Mouse (Mus musculus): ENCODE measurements at regions not wholly inside any gene's neighbourhood (a gene's known extent, or its start where the extent isn't known, plus 50 kb on each side); places are given as distances from the start of the nearest gene placed in this dataset.

- H3K27me3 ChIP-seq = no peaks in the 10 kb centered on the region
- no peak overlapping the region for H3K27ac ChIP-seq
- no peak overlapping the region for H3K9ac ChIP-seq
- H3K9me3 ChIP-seq = no peaks in the 10 kb centered on the region
- H3K36me3 ChIP-seq = no peaks in the 10 kb centered on the region
- no peaks in the 10 kb centered on the region for H3K4me1 ChIP-seq (replicated peaks)
- H3K4me2 ChIP-seq = no peak overlapping the region
- ATAC-seq (ENCODE audit: low FRiP score) = no peak
- H3K4me3 ChIP-seq = no peak overlapping the region
- WGBS = 92% methylated on average over 2 of the region's 2 CpGs
Observed at GRCm38 (mm10) chr14:72942571-72942970, 106.3 kb downstream of the Cysltr2 start.

GRCm38 (mm10) chr14:72939067-72939393, 109.9 kb downstream of the Cysltr2 start:
- Histone ChIP-seq H3K4me2 (no peak overlapping the region), H3K27me3 (no peaks in the 10 kb centered on the region), H3K9me3 (no peaks in the 10 kb centered on the region), H3K4me3 (no peak overlapping the region), H3K9ac (no peak overlapping the region), H3K27ac (no peak overlapping the region), H3K4me1 (replicated peaks) (no peaks in the 10 kb centered on the region), H3K36me3 (no peaks in the 10 kb centered on the region)
- no peak for ATAC-seq (ENCODE audit: low FRiP score)

GRCm38 (mm10) chr14:72938382-72939066, 110.4 kb downstream of the Cysltr2 start:
- no peaks in the 10 kb centered on the region for H3K9me3 ChIP-seq
- H3K4me1 ChIP-seq (replicated peaks) = no peaks in the 10 kb centered on the region
- H3K27me3 ChIP-seq = no peaks in the 10 kb centered on the region
- no peaks in the 10 kb centered on the region for H3K36me3 ChIP-seq
- no peak overlapping the region for H3K4me2 ChIP-seq
- ATAC-seq (ENCODE audit: low FRiP score) = no peak
- no peak overlapping the region for H3K9ac ChIP-seq
- H3K27ac ChIP-seq = no peak overlapping the region
- no peak overlapping the region for H3K4me3 ChIP-seq

- no peak for ATAC-seq (ENCODE audit: low FRiP score)
- H3K36me3 ChIP-seq = no peaks in the 10 kb centered on the region
- no peaks in the 10 kb centered on the region for H3K9me3 ChIP-seq
- H3K4me2 ChIP-seq = no peak overlapping the region
- H3K4me1 ChIP-seq (replicated peaks) = no peaks in the 10 kb centered on the region
- no peak overlapping the region for H3K27ac ChIP-seq
- H3K27me3 ChIP-seq = no peaks in the 10 kb centered on the region
- no peak overlapping the region for H3K4me3 ChIP-seq
- H3K9ac ChIP-seq = no peak overlapping the region
Observed at GRCm38 (mm10) chr14:72933598-72933997, 115.3 kb downstream of the Cysltr2 start.

GRCm38 (mm10) chr14:72932296-72932695, 116.6 kb downstream of the Cysltr2 start:
- WGBS = 80% methylated on average over 9 of the region's 9 CpGs

GRCm38 (mm10) chr14:72901171-72901926, 147.6 kb downstream of the Cysltr2 start:
- H3K4me3 ChIP-seq = no peak overlapping the region
- 90% methylated on average over 11 of the region's 11 CpGs for WGBS
- no peaks in the 10 kb centered on the region for H3K4me1 ChIP-seq (replicated peaks)
- no peaks in the 10 kb centered on the region for H3K27me3 ChIP-seq
- no peak for ATAC-seq (ENCODE audit: low FRiP score)
- H3K27ac ChIP-seq = no peak overlapping the region
- H3K9ac ChIP-seq = no peak overlapping the region
- H3K4me2 ChIP-seq = no peak overlapping the region
- no peaks in the 10 kb centered on the region for H3K9me3 ChIP-seq
- H3K36me3 ChIP-seq = no peaks in the 10 kb centered on the region

More at GRCm38 (mm10) chr14:72932296-72932695, 116.6 kb downstream of the Cysltr2 start:
- Histone ChIP-seq H3K9me3 (no peaks in the 10 kb centered on the region), H3K36me3 (no peaks in the 10 kb centered on the region), H3K27me3 (no peaks in the 10 kb centered on the region), H3K4me3 (no peak overlapping the region), H3K4me2 (no peak overlapping the region), H3K9ac (no peak overlapping the region), H3K27ac (no peak overlapping the region), H3K4me1 (replicated peaks) (no peaks in the 10 kb centered on the region)
- ATAC-seq (ENCODE audit: low FRiP score) = no peak

GRCm38 (mm10) chr14:72899630-72900029, 149.3 kb downstream of the Cysltr2 start:
- Histone ChIP-seq H3K4me1 (replicated peaks) (no peaks in the 10 kb centered on the region), H3K9me3 (no peaks in the 10 kb centered on the region), H3K4me3 (no peak overlapping the region), H3K27ac (no peak overlapping the region), H3K4me2 (no peak overlapping the region), H3K27me3 (no peaks in the 10 kb centered on the region), H3K36me3 (no peaks in the 10 kb centered on the region), H3K9ac (no peak overlapping the region)
- no peak for ATAC-seq (ENCODE audit: low FRiP score)
- WGBS = 95% methylated on average over 4 of the region's 4 CpGs

GRCm38 (mm10) chr14:72892316-72892715, 156.6 kb downstream of the Cysltr2 start:
- Histone ChIP-seq H3K27ac (no peak overlapping the region), H3K9ac (no peak overlapping the region), H3K4me1 (replicated peaks) (no peaks in the 10 kb centered on the region), H3K27me3 (no peaks in the 10 kb centered on the region), H3K4me2 (no peak overlapping the region), H3K4me3 (no peak overlapping the region), H3K36me3 (no peaks in the 10 kb centered on the region), H3K9me3 (no peaks in the 10 kb centered on the region)
- WGBS = 79% methylated on average over 2 of the region's 2 CpGs
- no peak for ATAC-seq (ENCODE audit: low FRiP score)

- H3K4me2 ChIP-seq = no peak overlapping the region
- ATAC-seq (ENCODE audit: low FRiP score) = no peak
Observed at GRCm38 (mm10) chr14:72889663-72890062, 159.3 kb downstream of the Cysltr2 start.

GRCm38 (mm10) chr14:72887470-72888071, 161.3 kb downstream of the Cysltr2 start:
- Histone ChIP-seq H3K4me3 (no peak overlapping the region), H3K36me3 (no peaks in the 10 kb centered on the region), H3K9ac (no peak overlapping the region), H3K4me1 (replicated peaks) (no peaks in the 10 kb centered on the region), H3K27ac (no peak overlapping the region), H3K9me3 (no peaks in the 10 kb centered on the region), H3K4me2 (no peak overlapping the region), H3K27me3 (no peaks in the 10 kb centered on the region)
- 55% methylated on average over 14 of the region's 14 CpGs for WGBS
- ATAC-seq (ENCODE audit: low FRiP score) = no peak

More at GRCm38 (mm10) chr14:72889663-72890062, 159.3 kb downstream of the Cysltr2 start:
- no peaks in the 10 kb centered on the region for H3K27me3 ChIP-seq
- no peaks in the 10 kb centered on the region for H3K36me3 ChIP-seq
- no peak overlapping the region for H3K4me3 ChIP-seq
- no peaks in the 10 kb centered on the region for H3K4me1 ChIP-seq (replicated peaks)
- H3K9ac ChIP-seq = no peak overlapping the region
- no peak overlapping the region for H3K27ac ChIP-seq
- H3K9me3 ChIP-seq = no peaks in the 10 kb centered on the region
- WGBS = 86% methylated on average over 5 of the region's 5 CpGs

GRCm38 (mm10) chr14:72886935-72887369, 162.0 kb downstream of the Cysltr2 start:
- 74% methylated on average over 12 of the region's 12 CpGs for WGBS
- no peaks in the 10 kb centered on the region for H3K27me3 ChIP-seq
- no peak overlapping the region for H3K4me3 ChIP-seq
- H3K4me1 ChIP-seq (replicated peaks) = no peaks in the 10 kb centered on the region
- no peaks in the 10 kb centered on the region for H3K36me3 ChIP-seq
- no peaks in the 10 kb centered on the region for H3K9me3 ChIP-seq
- H3K27ac ChIP-seq = no peak overlapping the region
- no peak overlapping the region for H3K9ac ChIP-seq
- H3K4me2 ChIP-seq = no peak overlapping the region
- no peak for ATAC-seq (ENCODE audit: low FRiP score)

GRCm38 (mm10) chr14:72885824-72886223, 163.1 kb downstream of the Cysltr2 start:
- H3K27ac ChIP-seq = no peak overlapping the region
- H3K9ac ChIP-seq = no peak overlapping the region
- H3K4me3 ChIP-seq = no peak overlapping the region
- no peaks in the 10 kb centered on the region for H3K27me3 ChIP-seq
- H3K9me3 ChIP-seq = no peaks in the 10 kb centered on the region
- H3K4me1 ChIP-seq (replicated peaks) = no peaks in the 10 kb centered on the region
- H3K4me2 ChIP-seq = no peak overlapping the region
- ATAC-seq (ENCODE audit: low FRiP score) = no peak
- no peaks in the 10 kb centered on the region for H3K36me3 ChIP-seq
- 87% methylated on average over 4 of the region's 4 CpGs for WGBS

GRCm38 (mm10) chr14:72884561-72884960, 164.4 kb downstream of the Cysltr2 start:
- ATAC-seq (ENCODE audit: low FRiP score) = no peak
- WGBS = 85% methylated on average over 4 of the region's 4 CpGs
- Histone ChIP-seq H3K27me3 (no peaks in the 10 kb centered on the region), H3K4me3 (no peak overlapping the region), H3K27ac (no peak overlapping the region), H3K4me2 (no peak overlapping the region), H3K9ac (no peak overlapping the region), H3K4me1 (replicated peaks) (no peaks in the 10 kb centered on the region), H3K36me3 (no peaks in the 10 kb centered on the region), H3K9me3 (no peaks in the 10 kb centered on the region)
